Mouse (Mus musculus) liver, embryonic 13.5 days (tissue): Measurements from ENCODE around the gene Tunar. TPM values are rescaled to one million over a fixed set of nuclear protein-coding genes. Genes with fewer than 3 reads are reported as not detected.

Source experiments
- ATAC-seq: fragments of 200-750 bp; cut with Nextera tagmentation; 2 replicates; pipeline ENCODE4 v1.8.0; 2017; ENCODE audit warnings: low read depth, mild to moderate bottlenecking, moderate number of reproducible peaks, moderate library complexity
- DNase-seq: peaks from one replicate; pipeline ENCODE4 v3.0.0; 2022
- H3K27ac ChIP-seq: fragments of 300-500 bp; sonication (generic); 2 replicates; pipeline ENCODE4 v1.5.1; 2015; ENCODE audit warnings: moderate library complexity, mild to moderate bottlenecking, inconsistent platforms
- H3K27me3 ChIP-seq: fragments of 300-500 bp; sonication (generic); 2 replicates; pipeline ENCODE4 v1.6.1; 2015; ENCODE audit warnings: mild to moderate bottlenecking, inconsistent platforms
- H3K36me3 ChIP-seq: fragments of 300-500 bp; sonication (generic); 2 replicates; pipeline ENCODE4 v1.6.1; 2015; ENCODE audit warnings: mild to moderate bottlenecking, inconsistent platforms
- H3K4me1 ChIP-seq: fragments of 300-500 bp; sonication (generic); replicated peaks from 2 replicates; pipeline ENCODE4 v1.6.1; 2015; ENCODE audit warnings: inconsistent platforms
- H3K4me2 ChIP-seq: fragments of 300-500 bp; sonication (generic); 2 replicates; pipeline ENCODE4 v1.6.1; 2015; ENCODE audit warnings: inconsistent platforms, mild to moderate bottlenecking, moderate library complexity
- H3K4me3 ChIP-seq: fragments of 300-500 bp; sonication (generic); replicated peaks from 2 replicates; pipeline ENCODE4 v1.5.1; 2015; ENCODE audit warnings: mild to moderate bottlenecking, inconsistent platforms
- H3K9ac ChIP-seq: fragments of 300-500 bp; sonication (generic); 2 replicates; pipeline ENCODE4 v1.6.1; 2015; ENCODE audit warnings: mild to moderate bottlenecking, inconsistent platforms
- H3K9me3 ChIP-seq: fragments of 300-500 bp; sonication (generic); replicated peaks from 2 replicates; pipeline ENCODE4 v1.6.1; 2016; ENCODE audit warnings: inconsistent platforms
- WGBS: fragments of 180-500 bp; shearing (Covaris S2); methylation state at CpG from one replicate; pipeline ENCODE4 v1.1.7; 2015; ENCODE audit not compliant: insufficient replicate concordance; 5-methylcytosine and 5-hydroxymethylcytosine counted together
- polyA plus RNA-seq: library from polyadenylated mRNA; unstranded; fragments of >200 nt; fragmentation: Nextera tagmentation; extraction: Ambion mirVana; gene quantifications from 2 replicates; pipeline ENCODE4 v1.2.1, GENCODE M21; 2015

Gene Tunar
- polyA plus RNA-seq, 1 experiment from 2014 or later: 0.05 TPM

- Histone ChIP-seq H3K9ac (no peak overlapping the region), H3K27me3 (no peaks in the 10 kb centered on the region), H3K27ac (no peak overlapping the region), H3K4me1 (no peaks in the 10 kb centered on the region), H3K36me3 (no peaks in the 10 kb centered on the region), H3K9me3 (no peaks in the 10 kb centered on the region), H3K4me2 (no peak overlapping the region), H3K4me3 (no peak overlapping the region)
- 25% methylated on average over 6 of the region's 6 CpGs for WGBS
- ATAC-seq (no peak), DNase-seq (no peak)
These were observed 72.3 kb downstream of the Tunar start for GRCm38 (mm10) chr12:105406008-105406407.

DNA sequence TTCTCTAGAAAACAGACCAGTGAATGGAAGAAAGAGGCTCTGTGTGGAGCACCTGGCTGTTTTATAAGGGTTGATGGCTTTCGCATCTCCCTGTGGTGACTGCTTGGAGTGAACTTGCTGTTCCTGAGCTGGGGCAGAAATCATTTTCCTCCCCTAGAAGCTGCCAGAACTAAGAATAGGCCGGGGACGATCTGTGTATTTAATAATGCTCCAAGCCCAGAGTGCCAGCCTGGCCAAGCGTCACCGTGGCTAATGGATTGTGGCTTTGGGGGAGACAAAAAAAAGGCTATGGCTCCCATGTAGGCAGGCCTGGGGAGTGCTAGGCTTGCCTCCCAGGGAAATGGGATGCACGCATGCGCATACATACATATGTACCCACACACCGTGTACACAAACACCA is 80.2 kb downstream of the Tunar start:
- Histone ChIP-seq H3K9me3 (no peaks in the 10 kb centered on the region), H3K27me3 (no peaks in the 10 kb centered on the region), H3K4me1 (no peaks in the 10 kb centered on the region), H3K4me2 (no peak overlapping the region), H3K36me3 (no peaks in the 10 kb centered on the region), H3K9ac (no peak overlapping the region), H3K27ac (no peak overlapping the region), H3K4me3 (no peak overlapping the region)
- ATAC-seq (no peak), DNase-seq (no peak)
- 86% methylated on average over 8 of the region's 8 CpGs for WGBS

DNA sequence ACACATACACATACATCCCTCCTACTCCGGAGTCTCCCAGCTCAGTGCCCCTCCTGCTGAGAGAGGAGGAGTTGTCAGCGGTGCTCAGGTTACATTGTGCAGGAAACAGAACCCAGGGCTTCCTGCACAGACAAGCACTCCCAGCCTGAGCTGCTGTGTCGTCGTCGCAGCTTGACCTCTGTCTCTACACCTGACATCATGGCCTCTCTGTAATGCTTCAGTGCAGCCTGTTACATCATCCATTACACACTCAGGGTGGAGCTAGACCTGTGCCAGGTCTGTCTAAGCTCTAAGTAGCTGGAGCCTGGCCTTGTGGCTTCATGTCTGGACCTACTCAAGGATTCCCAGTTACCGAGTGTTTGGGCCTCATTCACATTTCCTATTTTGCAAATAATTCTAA is 86.8 kb downstream of the Tunar start:
- Histone ChIP-seq H3K27ac (no peak overlapping the region), H3K36me3 (no peaks in the 10 kb centered on the region), H3K27me3 (no peaks in the 10 kb centered on the region), H3K4me2 (no peak overlapping the region), H3K9ac (no peak overlapping the region), H3K4me1 (no peaks in the 10 kb centered on the region), H3K4me3 (no peak overlapping the region), H3K9me3 (no peaks in the 10 kb centered on the region)
- DNase-seq (no peak), ATAC-seq (no peak)
- 29% methylated on average over 6 of the region's 6 CpGs for WGBS

DNA sequence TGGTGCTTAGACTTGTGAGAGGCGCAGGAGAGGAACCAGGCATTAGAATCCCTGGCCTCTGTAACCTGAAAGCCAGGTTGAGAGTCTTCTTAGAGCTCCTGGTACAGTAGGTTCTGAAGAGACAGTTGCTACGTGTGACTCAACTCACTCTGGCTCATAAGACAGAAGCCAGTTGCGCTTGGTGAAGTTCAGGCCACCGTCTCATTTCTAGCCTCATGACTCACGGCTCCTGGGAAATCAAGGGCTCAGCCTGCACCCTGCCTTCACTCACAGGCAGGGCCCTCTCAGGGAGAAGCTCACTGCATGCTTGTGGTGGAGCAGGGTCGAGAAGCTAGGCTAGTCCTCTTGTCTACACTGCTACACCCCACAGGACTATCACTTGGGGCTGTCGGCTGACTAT is 92.9 kb downstream of the Tunar start:
- no peak for DNase-seq
- no peak overlapping the region for H3K9ac ChIP-seq
- H3K27ac ChIP-seq: no peak overlapping the region
- H3K4me2 ChIP-seq: no peak overlapping the region
- H3K4me3 ChIP-seq: no peak overlapping the region
- WGBS: 42% methylated on average over 7 of the region's 7 CpGs
- ATAC-seq: no peak
- H3K36me3 ChIP-seq: no peaks in the 10 kb centered on the region
- H3K9me3 ChIP-seq: no peaks in the 10 kb centered on the region
- H3K27me3 ChIP-seq: no peaks in the 10 kb centered on the region
- no peaks in the 10 kb centered on the region for H3K4me1 ChIP-seq

DNA sequence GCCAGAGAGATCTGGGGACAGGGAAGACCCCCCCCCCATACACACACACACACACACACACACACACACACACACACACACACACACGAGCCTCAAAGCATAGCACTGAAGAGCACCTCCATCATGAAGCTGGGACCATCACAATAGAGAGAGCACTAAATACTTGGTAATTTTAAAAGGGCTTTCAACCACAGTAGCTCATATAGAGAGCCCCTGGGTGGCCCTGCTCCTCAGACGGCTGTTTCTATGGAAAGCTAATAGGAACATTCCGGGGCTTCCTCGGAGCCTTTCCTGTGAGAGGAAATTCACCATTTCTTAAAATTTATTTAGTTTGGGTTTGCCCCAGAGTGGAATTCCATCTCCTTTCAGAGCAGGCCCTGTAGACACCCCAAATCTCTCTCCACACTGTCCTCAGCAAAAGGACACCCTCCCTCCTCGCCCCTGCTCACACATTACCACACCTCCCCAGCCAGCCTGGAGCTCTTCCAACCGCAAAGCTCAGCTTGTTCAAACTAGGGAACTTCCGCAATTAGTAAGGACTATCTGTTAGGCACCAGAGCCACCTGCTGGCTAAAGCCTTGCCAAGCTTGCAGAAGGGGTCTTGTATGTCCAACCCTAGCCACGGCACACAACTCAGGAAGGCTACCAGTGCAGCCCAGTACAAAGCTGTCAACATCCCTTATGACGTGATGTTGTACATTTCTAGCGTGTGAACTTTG is 93.5 kb downstream of the Tunar start:
- Histone ChIP-seq H3K9ac (no peak overlapping the region), H3K4me3 (no peak overlapping the region), H3K9me3 (no peaks in the 10 kb centered on the region), H3K4me1 (no peaks in the 10 kb centered on the region), H3K27ac (no peak overlapping the region), H3K36me3 (no peaks in the 10 kb centered on the region), H3K4me2 (no peak overlapping the region), H3K27me3 (no peaks in the 10 kb centered on the region)
- DNase-seq (peak; percentile 19), ATAC-seq (no peak)
- WGBS: 25% methylated on average over 10 of the region's 10 CpGs

GRCm38 (mm10) chr12:105431872-105432271 is 98.2 kb downstream of the Tunar start:
- no peaks in the 10 kb centered on the region for H3K9me3 ChIP-seq
- ATAC-seq (no peak), DNase-seq (no peak)
- 35% methylated on average over 3 of the region's 3 CpGs for WGBS
- no peaks in the 10 kb centered on the region for H3K4me1 ChIP-seq
- no peaks in the 10 kb centered on the region for H3K27me3 ChIP-seq
- no peak overlapping the region for H3K4me3 ChIP-seq
- H3K27ac ChIP-seq: no peak overlapping the region
- no peaks in the 10 kb centered on the region for H3K36me3 ChIP-seq
- H3K4me2 ChIP-seq: no peak overlapping the region
- H3K9ac ChIP-seq: no peak overlapping the region

- ATAC-seq (no peak), DNase-seq (no peak)
- H3K9me3 ChIP-seq: no peaks in the 10 kb centered on the region
- no peak overlapping the region for H3K4me2 ChIP-seq
- no peak overlapping the region for H3K4me3 ChIP-seq
- H3K27ac ChIP-seq: no peak overlapping the region
- H3K9ac ChIP-seq: no peak overlapping the region
- 59% methylated on average over 3 of the region's 3 CpGs for WGBS
- no peaks in the 10 kb centered on the region for H3K27me3 ChIP-seq
- no peaks in the 10 kb centered on the region for H3K36me3 ChIP-seq
- no peaks in the 10 kb centered on the region for H3K4me1 ChIP-seq
These were observed 99.1 kb downstream of the Tunar start for GRCm38 (mm10) chr12:105432807-105433206.

Other genes with a start within 250 kb of the Tunar start
- gene Tcl1b2, start 187.9 kb upstream of the Tunar start, polyA plus RNA-seq: not detected in 2 replicates
- not detected in 2 replicates for gene Tcl1b1, start 174.2 kb upstream of the Tunar start, polyA plus RNA-seq
- not detected in 2 replicates for gene Tcl1b5, start 157.5 kb upstream of the Tunar start, polyA plus RNA-seq
- not detected in 2 replicates for gene Tcl1b3, start 142.8 kb upstream of the Tunar start, polyA plus RNA-seq
- not detected in 2 replicates for gene Tcl1b4, start 131.9 kb upstream of the Tunar start, polyA plus RNA-seq
- not detected in 2 replicates for gene Tcl1, start 111.1 kb upstream of the Tunar start, polyA plus RNA-seq
- gene D430019H16Rik, start 120.0 kb downstream of the Tunar start, polyA plus RNA-seq: 0.05 and 0.09 TPM in 2 replicates
- not detected in 2 replicates for gene Bdkrb2, start 229.4 kb downstream of the Tunar start, polyA plus RNA-seq